Mouse (Mus musculus): ENCODE results near the gene Kdm2b. TPM values are rescaled to one million over a fixed set of nuclear protein-coding genes. Genes with fewer than 3 reads are reported as not detected.

Gene Kdm2b
- polyA plus RNA-seq, 3 experiments from 2014 or later: 29.8 to 58.3 (median 53.4) TPM

- ATAC-seq: no peak
These were observed 64.1 kb downstream of the Kdm2b start for GRCm38 (mm10) chr5:122925534-122925958.

DNA sequence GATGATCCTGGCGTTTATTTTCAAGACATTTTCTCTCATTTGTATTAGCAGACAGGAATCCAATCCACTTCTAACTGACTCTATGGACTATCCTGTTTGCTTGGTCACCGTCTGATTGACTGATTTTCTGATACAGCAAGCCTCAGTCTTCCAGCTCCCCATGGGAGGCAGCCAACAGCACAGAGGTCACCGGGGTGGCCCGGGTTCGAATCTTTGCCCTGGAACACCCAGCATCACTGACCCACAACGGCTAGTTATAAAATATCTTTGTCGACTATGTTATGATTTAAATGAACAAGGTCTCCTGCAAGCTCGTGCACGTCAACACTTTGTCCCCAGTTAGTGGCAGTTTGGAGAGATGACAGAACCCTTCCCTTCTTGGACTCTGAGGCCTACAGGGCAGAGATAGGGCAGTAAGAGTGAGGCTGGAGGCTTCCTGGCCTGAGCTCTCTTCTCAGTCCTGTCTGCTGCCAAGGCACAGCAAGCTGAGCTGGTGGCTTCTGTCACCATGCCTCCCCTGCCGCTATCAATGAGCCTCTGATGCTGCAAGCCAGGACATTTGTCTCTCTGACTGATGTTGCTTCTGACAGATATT is 65.7 kb downstream of the Kdm2b start:
- ATAC-seq: no peak

- ATAC-seq: no peak
These were observed 67.7 kb downstream of the Kdm2b start for GRCm38 (mm10) chr5:122921941-122922340.

GRCm38 (mm10) chr5:122920557-122920956 is 69.1 kb downstream of the Kdm2b start:
- ATAC-seq: no peak

DNA sequence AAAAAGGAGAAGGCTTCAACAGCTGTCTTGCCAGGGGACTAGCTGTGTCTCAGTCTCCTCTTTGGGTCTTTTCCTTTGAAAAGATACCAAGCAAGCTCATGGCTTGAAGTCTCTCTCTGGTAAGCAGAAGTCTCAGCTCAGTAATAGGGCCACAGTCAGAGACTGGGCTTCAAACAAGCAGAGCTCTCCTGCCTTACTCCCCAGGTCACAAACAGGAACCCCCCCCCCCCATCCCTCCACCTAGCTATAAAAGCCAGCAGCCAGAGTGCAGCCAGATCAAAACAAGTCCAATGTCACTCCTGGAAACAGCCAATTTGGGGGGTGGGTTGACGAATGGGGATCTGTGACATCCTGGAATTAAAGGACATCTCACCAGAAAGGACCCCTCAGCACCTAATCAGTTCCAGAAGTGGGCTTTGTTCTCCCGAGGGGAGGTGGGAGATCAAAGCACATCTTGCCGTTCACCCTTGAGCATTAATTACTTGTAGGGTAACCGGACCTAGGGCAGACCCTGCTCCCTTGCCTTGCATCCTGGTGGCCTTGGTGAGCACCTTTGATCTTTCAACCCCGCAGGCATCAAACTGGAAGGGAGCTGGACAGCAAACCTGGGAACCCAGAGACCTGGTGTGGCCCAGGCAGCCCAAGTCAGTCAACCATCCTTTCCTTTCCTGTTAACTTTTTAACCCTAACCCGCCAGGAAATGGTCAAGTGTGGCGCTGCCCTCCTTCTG is 71.5 kb downstream of the Kdm2b start:
- ATAC-seq: no peak

DNA sequence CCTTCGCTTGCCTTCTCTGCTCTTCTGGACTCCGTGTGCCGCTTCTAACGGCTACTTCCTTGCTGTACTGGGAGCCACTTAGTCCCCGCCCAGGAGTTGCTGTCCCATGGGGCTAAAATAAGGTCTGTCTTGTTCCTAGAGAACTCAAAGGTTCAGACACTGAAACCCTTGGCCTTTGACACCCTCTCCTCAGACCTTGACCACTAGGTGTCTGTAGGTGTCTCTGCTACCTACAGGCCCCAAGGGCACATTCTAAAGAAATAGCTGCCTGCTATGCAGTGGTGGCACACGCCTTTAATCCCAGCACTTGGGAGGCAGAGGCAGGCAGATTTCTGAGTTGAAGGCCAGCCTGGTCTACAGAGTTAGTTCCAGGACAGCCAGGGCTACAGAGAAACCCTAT is 73.5 kb downstream of the Kdm2b start:
- ATAC-seq: no peak

DNA sequence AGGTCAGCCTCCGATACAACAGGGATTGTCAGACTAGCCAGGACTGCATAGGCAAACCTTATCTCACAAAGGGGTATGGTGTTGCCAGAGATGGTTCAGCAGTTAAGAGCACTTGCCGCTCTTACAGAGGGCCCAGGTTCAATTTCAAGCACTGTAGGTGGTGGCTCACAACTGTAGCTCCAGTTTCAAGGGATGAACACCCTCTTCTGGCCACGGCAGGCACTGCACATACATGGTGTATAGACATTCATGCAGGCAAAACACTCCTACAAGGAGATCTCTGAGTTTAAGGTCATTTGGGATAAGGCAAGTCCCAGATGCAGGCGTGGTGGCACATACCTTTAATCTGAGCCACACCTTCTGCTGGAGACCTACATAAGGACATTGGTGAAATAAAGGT is 76.8 kb downstream of the Kdm2b start:
- ATAC-seq: no peak

- no peak for ATAC-seq
These were observed 80.1 kb downstream of the Kdm2b start for GRCm38 (mm10) chr5:122909481-122909880.

DNA sequence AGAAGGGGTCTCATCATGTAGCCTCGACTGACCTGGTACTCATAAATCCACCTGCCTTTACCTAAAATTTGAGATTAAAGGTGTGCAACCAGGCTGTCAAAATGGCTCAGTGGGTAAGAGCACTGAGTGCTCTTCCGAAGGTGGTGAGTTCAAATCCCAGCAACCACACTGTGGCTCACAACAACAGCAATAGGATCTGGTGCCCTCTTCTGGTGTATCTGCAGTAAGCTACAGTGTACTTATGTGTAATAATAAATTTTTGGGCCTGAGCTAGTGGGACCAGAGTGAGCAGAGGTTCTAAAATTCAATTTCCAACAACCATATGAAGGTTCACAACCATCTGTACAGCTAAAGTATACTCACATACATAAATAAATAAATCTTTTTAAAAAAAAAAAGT is 81.6 kb downstream of the Kdm2b start:
- ATAC-seq: no peak

DNA sequence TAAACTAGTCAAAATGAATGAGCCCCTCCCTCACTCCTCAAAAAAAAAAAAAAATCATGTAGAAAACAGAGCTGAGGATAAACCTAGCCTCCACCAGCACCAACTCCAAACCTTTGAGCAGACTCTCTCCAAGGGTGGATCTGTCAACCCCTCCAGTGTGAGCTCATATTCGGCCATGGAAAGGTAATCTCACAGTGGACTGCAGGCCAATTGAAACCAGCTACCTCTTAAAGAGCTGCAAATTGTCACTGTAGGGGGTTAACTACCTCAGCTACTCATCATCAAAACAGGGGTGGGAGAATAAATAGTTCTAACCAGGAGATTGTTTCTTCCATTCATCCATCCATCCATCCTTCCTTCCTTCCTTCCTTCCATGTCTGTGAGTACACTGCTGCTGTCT is 82.4 kb downstream of the Kdm2b start:
- ATAC-seq: no peak

DNA sequence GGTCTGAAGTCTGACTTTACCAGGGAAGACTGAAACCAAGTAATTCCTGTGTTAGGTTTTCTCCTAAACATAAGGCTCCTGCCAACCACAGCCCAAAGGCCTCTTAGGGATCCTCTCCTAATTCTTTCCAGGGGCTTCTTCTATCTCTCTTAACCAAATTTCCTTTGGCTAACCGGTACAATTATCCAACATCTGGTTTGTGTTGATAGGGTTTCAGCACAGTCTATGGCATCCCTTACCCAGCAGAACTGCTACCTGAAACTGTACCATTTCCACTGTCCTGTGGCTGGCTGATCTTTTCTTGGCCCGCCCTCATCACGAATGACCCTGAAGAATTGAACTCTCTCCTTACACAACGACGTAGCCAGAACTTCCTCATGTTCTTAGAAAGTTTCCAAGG is 86.5 kb downstream of the Kdm2b start:
- no peak for ATAC-seq

DNA sequence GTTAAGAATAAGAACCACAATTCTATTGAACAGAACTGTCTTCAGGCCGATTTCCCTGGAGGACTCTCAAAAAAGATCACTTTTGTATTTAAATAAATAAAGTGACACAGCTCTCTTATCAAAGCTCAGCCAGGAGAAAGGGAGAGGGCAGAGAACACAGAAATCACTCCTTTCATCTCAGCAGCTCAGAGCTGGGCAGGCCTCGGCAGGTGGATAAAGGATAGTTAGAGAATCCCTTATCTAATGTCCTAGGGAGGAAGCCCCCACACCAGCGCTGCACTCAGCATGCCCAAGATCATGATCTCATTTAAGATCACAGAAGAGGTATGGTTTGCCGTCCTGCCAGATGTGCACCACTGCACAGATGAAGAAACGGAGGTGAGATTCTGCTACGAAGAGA is 87.4 kb downstream of the Kdm2b start:
- no peak for ATAC-seq

- ATAC-seq: no peak
These were observed 88.0 kb downstream of the Kdm2b start for GRCm38 (mm10) chr5:122901666-122902065.

DNA sequence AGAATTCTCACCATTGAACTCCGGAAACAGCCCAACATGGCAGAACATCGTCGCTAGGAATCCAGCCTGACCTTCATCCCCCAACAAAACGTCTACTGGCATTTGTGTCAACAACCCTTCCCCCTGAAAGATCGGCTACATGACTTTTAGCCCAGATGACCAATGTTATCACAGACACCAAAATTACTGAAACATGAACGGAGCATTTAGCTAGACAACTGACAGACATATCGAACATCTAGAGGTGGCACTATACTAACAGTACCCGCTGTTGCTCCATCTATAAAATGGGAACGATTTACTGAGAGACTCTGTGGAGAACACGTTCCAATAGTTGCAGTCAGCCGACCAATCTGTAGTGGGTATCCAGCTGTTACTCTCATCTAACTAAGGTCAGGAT is 88.4 kb downstream of the Kdm2b start:
- ATAC-seq: no peak

DNA sequence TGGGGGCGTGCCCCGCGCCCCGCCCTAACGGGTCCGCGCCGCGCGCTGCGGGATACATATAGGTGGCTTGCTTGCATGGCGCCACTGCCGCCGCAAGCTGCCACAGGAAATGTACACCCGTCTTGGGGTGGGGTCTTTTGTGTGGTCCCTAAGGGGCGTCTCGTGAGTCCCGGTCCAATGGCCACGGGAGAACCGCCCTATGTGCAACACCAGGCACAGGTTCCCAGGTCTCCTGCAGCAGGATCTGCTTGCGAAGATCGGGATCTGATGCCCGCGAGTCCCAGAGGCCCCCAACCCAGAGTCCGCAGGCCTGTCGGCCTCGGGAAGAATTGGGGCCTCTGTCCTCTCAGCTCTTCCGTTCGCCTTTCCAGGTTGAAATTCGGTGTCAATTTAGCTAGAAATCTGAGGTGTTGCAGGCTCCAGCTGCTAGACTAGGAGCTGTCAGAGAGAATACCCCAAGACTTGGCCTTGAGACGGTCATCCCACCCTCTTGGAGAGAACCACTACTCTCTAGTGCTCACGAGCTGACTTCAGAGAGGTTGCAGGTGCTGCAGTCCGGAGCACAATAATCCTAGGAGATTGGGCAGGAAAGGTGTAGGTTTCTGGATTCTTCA is 89.0 kb downstream of the Kdm2b start:
- no peak for ATAC-seq

DNA sequence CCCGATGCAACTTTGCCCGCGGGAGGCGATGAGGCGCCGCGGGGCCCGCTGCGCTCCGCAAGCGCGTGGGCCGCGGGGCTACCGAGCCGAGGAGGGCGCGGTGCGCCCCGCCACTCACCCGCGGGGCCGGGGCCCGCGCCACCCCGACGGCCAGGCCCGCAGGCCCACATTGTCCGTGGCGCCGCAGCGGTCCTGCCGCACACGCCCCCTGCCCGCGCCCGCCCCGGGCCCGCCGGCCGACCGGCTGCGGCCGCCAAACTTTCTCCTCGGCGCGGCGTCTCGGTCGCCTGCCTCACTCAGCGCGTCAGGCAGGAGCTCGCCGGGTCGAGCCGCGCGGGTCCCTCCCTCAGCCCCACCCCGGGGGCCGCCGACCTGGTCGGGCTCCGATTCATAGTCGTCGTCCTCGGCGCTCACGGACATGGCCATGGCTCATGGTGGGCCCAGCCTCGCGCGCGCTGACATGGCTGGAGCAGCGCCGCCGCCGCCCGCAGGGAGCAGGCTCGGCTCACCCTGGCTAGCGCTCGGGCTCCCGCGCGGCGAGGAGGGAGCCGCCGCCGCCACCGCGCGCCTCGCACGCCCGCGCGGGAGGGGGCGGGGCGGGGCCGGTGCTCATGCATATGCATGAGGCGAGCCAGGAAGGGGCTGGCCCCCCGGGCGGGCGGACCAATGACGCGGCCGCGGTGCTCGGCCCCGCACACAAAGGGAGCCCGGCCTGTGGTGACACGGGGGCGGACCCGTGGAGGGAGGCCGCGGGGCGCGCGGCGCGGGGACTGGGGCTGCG is 89.7 kb downstream of the Kdm2b start:
- ATAC-seq: peak; percentile 87

- no peak for ATAC-seq
These were observed 90.5 kb downstream of the Kdm2b start for GRCm38 (mm10) chr5:122898963-122899776.

DNA sequence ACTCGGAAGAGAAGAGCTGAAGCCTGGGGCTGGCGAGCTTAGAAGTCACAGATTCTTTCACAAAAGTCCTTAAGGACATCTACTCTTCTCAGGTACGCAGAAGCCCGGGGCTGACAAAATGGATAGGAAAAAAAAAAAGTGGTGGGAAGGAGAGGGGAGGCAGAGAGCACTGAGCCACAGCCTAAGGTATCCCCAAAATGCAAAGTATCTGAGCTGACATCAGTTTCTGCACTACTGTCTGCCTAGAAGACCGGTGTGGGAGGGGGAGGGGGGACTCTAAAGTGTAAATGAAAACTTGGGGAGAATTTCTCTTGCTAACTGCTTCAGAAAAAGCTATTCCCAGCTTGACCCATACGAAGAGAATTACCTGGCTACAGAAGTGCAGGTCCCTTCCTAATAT is 91.5 kb downstream of the Kdm2b start:
- no peak for ATAC-seq

GRCm38 (mm10) chr5:122894821-122895220 is 94.8 kb downstream of the Kdm2b start:
- ATAC-seq: no peak

- ATAC-seq: no peak
These were observed 95.5 kb downstream of the Kdm2b start for GRCm38 (mm10) chr5:122894007-122894637.

- ATAC-seq: no peak
These were observed 96.4 kb downstream of the Kdm2b start for GRCm38 (mm10) chr5:122893270-122893669.

DNA sequence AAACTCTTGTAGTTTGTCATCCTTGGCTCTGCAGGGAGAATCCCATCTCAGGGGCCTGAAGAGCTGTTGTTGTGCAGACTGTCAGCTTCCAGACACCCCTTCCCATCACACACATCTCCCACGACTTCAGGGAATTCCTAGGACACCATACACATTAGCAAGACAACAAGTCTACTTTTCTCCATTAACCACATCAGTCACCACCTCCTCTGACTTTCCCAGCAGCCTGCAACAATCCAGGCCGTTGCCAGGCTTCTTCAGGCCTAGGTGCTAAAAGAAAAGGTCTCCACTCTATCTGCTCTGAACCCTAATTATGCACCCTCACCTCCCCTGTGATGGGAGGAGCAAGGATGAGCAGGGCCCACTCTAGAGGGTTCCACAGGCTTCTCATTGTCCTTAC is 99.2 kb downstream of the Kdm2b start:
- ATAC-seq: no peak

Measured in inflammation-experienced regulatory T-cells, adult 6 months (primary cell).